Mouse (Mus musculus): ENCODE data around the gene Ccr7.

DNA sequence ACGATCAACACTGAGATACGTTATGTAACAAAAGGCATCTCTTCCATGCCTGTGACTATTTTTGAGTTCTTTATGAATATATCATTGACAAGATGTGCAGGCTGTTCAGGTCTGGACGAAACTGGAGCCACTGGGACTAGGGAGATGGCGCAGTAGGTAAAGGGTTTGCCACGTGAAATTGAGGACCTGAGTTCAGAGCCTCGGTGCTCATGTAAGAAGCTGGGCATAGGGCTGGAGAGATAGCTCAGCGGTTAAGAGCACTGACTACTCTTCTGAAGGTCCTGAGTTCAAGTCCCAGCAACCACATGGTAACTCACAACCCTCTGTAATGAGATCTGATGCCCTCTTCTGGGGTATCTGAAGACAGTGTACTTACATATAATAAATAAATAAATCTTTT, 43.2 kb downstream of the Ccr7 start:
- TF ChIP-seq E2F4 (IDR thresholded peaks at IDR 0.05; ENCODE audit: borderline replicate concordance, low read depth, low read length) = no peak
- no peak for TF ChIP-seq GABPA (IDR thresholded peaks at IDR 0.05; ENCODE audit: low read depth, low read length)
- no peak for TF ChIP-seq CTCF (IDR thresholded peaks at IDR 0.05 in 2 of 3, conservative IDR thresholded peaks at IDR 0.05 in 1 of 3; ENCODE audit: control insufficient read depth in 1 of 3, insufficient read depth in 1 of 3, low read depth in 2 of 3, low read length in 3 of 3, poor library complexity in 1 of 3, severe bottlenecking in 1 of 3)
- no peak for TF ChIP-seq POLR2A (IDR thresholded peaks at IDR 0.05; ENCODE audit: control insufficient read depth in 1 of 2, insufficient read depth in 1 of 2, low read depth in 1 of 2, low read length in 2 of 2, poor library complexity in 1 of 2)
- no peak for TF ChIP-seq MEF2A (IDR thresholded peaks at IDR 0.05; ENCODE audit: extremely low read depth, insufficient replicate concordance, low read depth, low read length, poor library complexity, severe bottlenecking)
- TF ChIP-seq SMC3 (IDR thresholded peaks at IDR 0.05; ENCODE audit: low read depth, low read length) = no peak
- TF ChIP-seq ZMIZ1 (IDR thresholded peaks at IDR 0.05; ENCODE audit: low read depth, low read length) = no peak
- TF ChIP-seq BHLHE40 (IDR thresholded peaks at IDR 0.05; ENCODE audit: borderline replicate concordance, low read depth, low read length) = no peak
- no peak for TF ChIP-seq EP300 (IDR thresholded peaks at IDR 0.05; ENCODE audit: low read depth in 1 of 2, low read length in 2 of 2)
- no peak for TF ChIP-seq ZNF384 (IDR thresholded peaks at IDR 0.05; ENCODE audit: low read depth, low read length)
- TF ChIP-seq CHD2 (IDR thresholded peaks at IDR 0.05; ENCODE audit: low read length) = no peak

Measured in MEL (cell line).